Mouse (Mus musculus) CH12.LX (cell line): ENCODE data around the gene Gm20820. TPM values are rescaled to one million over a fixed set of nuclear protein-coding genes. Genes with fewer than 3 reads are reported as not detected.
"Not testable (repeated sequence)": the region's sequence is repeated elsewhere in the genome, so short reads cannot be mapped to it uniquely, and the experiment has no call there.

Experiments
- DNase-seq: peaks from one replicate; pipeline ENCODE4 v3.0.0-alpha.2; 2013; ENCODE audit errors: extremely low read depth
- H3K27ac ChIP-seq: 2 replicates; pipeline ENCODE4 v1.5.1; 2012; ENCODE audit warnings: low read depth, mild to moderate bottlenecking, control low read depth, moderate library complexity; ENCODE audit not compliant: insufficient read depth
- H3K27me3 ChIP-seq: replicated peaks from 2 replicates; pipeline ENCODE3; 2012; ENCODE audit warnings: inconsistent platforms
- H3K36me3 ChIP-seq, 2 experiments: replicated peaks in 1 of 2; 2 replicates each; pipeline versions ENCODE3 to v1.6.1; 2012; ENCODE audit warnings: inconsistent platforms in 1 of 2, low read length in 1 of 2, mild to moderate bottlenecking in 1 of 2, mixed read lengths in 1 of 2, moderate library complexity in 1 of 2; ENCODE audit not compliant: control insufficient read depth in 1 of 2, insufficient read depth in 1 of 2
- H3K4me1 ChIP-seq, 2 experiments: 2 replicates each; pipeline ENCODE4 v1.6.1; 2012; ENCODE audit warnings: inconsistent platforms in 1 of 2, moderate library complexity in 1 of 2; ENCODE audit not compliant: insufficient read depth in 2 of 2, control insufficient read depth in 1 of 2
- H3K4me2 ChIP-seq: 2 replicates; pipeline ENCODE4 v1.6.1; 2012; ENCODE audit warnings: low read depth, mild to moderate bottlenecking, control low read depth; ENCODE audit not compliant: poor library complexity, insufficient read depth, severe bottlenecking
- H3K4me3 ChIP-seq, 3 experiments: fragments of 150-350 bp in 1 of 3; sonication (generic) in 1 of 3; replicated peaks in 1 of 3; 2 replicates each; pipeline versions ENCODE3 to v1.5.1; 2011 to 2012; ENCODE audit warnings: low read depth in 2 of 3, low read length in 2 of 3, mild to moderate bottlenecking in 2 of 3, moderate library complexity in 2 of 3, control low read depth in 1 of 3, improper control_type of control experiment in 1 of 3, inconsistent platforms in 1 of 3, mixed read lengths in 1 of 3; ENCODE audit not compliant: poor library complexity in 1 of 3
- H3K79me2 ChIP-seq: replicated peaks from 2 replicates; pipeline ENCODE4 v1.6.1; 2012; ENCODE audit warnings: mild to moderate bottlenecking, moderate library complexity; ENCODE audit not compliant: control insufficient read depth, poor library complexity, insufficient read depth, severe bottlenecking; ENCODE audit errors: extremely low read depth
- H3K9ac ChIP-seq: 2 replicates; pipeline ENCODE4 v1.6.1; 2012; ENCODE audit warnings: low read depth, mild to moderate bottlenecking, control low read depth, moderate library complexity; ENCODE audit not compliant: insufficient read depth
- H3K9me3 ChIP-seq: replicated peaks from 2 replicates; pipeline ENCODE3; 2012; ENCODE audit warnings: low read length, inconsistent platforms, mixed read lengths
- dilution Hi-C: fragments of 300-500 bp; cut with MboI; formaldehyde crosslinking; loops from 2 replicates; pipeline ENCODE4 v1.14.3; 2020; ENCODE audit warnings: low sequenced_read_pairs; ENCODE audit not compliant: extremely low pct_unique_long_range_greater_than_20kb, extremely low pct_ligation_motif_present
- in situ Hi-C: fragments of 300-500 bp; cut with MboI; formaldehyde crosslinking; loops from 3 replicates; pipeline ENCODE4 v1.14.3; 2019; ENCODE audit warnings: low sequenced_read_pairs, low pct_ligation_motif_present, low pct_unique_long_range_greater_than_20kb, mixed read lengths
- polyA plus RNA-seq: library from polyadenylated mRNA; unstranded; fragments of >175 nt; gene quantifications from 2 replicates; pipeline ENCODE4 v1.2.1, GENCODE M21; 2012; ENCODE audit warnings: low read depth; ENCODE audit not compliant: insufficient read length
- total RNA-seq, 2 experiments: library from RNA; depleted of rRNA; stranded (reverse); fragments of 300-350 nt in 1 of 2; fragments of >200 nt in 1 of 2; gene quantifications; 2 replicates each; pipeline ENCODE4 v1.2.3; 2012 to 2014

The Gm20820 gene
- total RNA-seq (2012; rRNA removed) (not detected in 2 replicates), total RNA-seq (2014; rRNA removed) (not detected in 2 replicates), polyA plus RNA-seq (not detected in 2 replicates)

DNA sequence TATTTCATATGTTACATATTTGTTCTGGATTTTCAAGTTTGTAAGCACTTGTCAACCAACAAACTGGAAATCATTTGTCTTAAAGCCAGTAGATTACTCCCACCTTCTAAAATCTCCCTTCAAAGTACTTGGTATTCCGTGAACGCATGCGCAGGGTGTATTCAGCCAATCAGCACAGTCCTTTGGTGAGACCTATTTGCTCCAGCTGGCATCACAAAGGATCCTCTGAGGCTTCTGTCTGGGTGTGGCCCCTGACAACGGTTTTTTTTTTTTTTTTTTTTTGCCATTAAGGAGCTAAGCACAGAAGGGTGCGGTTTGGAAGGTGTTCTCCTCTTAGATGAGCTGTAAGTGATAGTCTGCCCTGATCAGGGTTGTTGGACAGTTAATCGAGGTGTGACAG is at the start of gene Gm20820:
Gene Gm20820, plus strand, starts transcription at position 301 of the 400 bp plus-strand sequence.
- H3K4me1 ChIP-seq, H3K4me3 ChIP-seq, H3K9me3 ChIP-seq, in situ Hi-C loops, H3K4me2 ChIP-seq, H3K27me3 ChIP-seq, H3K36me3 ChIP-seq, H3K27ac ChIP-seq, DNase-seq, H3K79me2 ChIP-seq, dilution Hi-C loops, H3K9ac ChIP-seq: not testable (repeated sequence)
